8 mouse cellular contexts compared by ENCODE assay signal in genomic region chr4:153417926-153418325, GRCm38 (mm10).
DNase-seq lines count a peak whose midpoint lies in the region; ATAC-seq and TF ChIP-seq lines count a peak whose summit lies in the region.

No protein-coding gene starts in this region.

- 0% methylated on average over 11 of the region's 12 CpGs for WGBS in heart, embryonic 14.5 days
- WGBS in kidney, postnatal 0 days = 4% methylated on average over 11 of the region's 12 CpGs
- WGBS in neural tube, embryonic 11.5 days = 2% methylated on average over 11 of the region's 12 CpGs

- no peak overlapping the region for H3K27ac ChIP-seq in heart, embryonic 14.5 days (replicated peaks in 1 of 2; ENCODE audit: control insufficient read depth in 1 of 2, insufficient read depth in 1 of 2, low read depth in 2 of 2, low read length in 2 of 2)
- peak overlapping the region; percentile 47; the same call in 1 of the 2 replicates for H3K27ac ChIP-seq in kidney, postnatal 0 days
- H3K27ac ChIP-seq in neural tube, embryonic 11.5 days (ENCODE audit: low read depth, low read length) = peak overlapping the region; percentile 14; the same call in 1 of the 2 replicates

- H3K36me3 ChIP-seq in heart, embryonic 14.5 days (ENCODE audit: control insufficient read depth, insufficient read depth, low read length) = no peaks in the 10 kb centered on the region
- H3K36me3 ChIP-seq in kidney, postnatal 0 days (ENCODE audit: insufficient read depth, low read length) = no peaks in the 10 kb centered on the region
- no peaks in the 10 kb centered on the region for H3K36me3 ChIP-seq in neural tube, embryonic 11.5 days (ENCODE audit: control insufficient read depth, insufficient read depth, low read length)

- H3K4me3 ChIP-seq in heart, embryonic 14.5 days (ENCODE audit: control insufficient read depth in 1 of 2, insufficient read depth in 1 of 2, low read depth in 1 of 2, low read length in 2 of 2) = peak overlapping the region; percentile 17 to 25; a peak in 3 of 4 replicates
- H3K4me3 ChIP-seq in kidney, postnatal 0 days (replicated peaks; ENCODE audit: low read depth, low read length) = no peak overlapping the region
- H3K4me3 ChIP-seq in neural tube, embryonic 11.5 days (ENCODE audit: low read depth, low read length) = no peak overlapping the region

- TF ChIP-seq CTCF in kidney, postnatal 0 days (IDR thresholded peaks at IDR 0.05; ENCODE audit: low read depth) = peak; percentile 56

- peak; percentile 57 for DNase-seq in right cerebral cortex, postnatal 14 days
- DNase-seq in right cerebral cortex, adult 18-20 months = no peak
- peak; percentile 72 for DNase-seq in embryo, embryonic 10 days (ENCODE audit: low spot score)
- DNase-seq in kidney, postnatal 0 days (ENCODE audit: low spot score) = peak; percentile 71
- peak; percentile 47 for DNase-seq in neural tube, embryonic 11.5 days (ENCODE audit: low spot score)
- DNase-seq in thymus, adult 18-20 months = no peak
- no peak for DNase-seq in urinary bladder, postnatal 4 days (ENCODE audit: low spot score in 2 of 2)

- peaks cover 6 to 7% of the 10 kb centered on the region in 2 experiments; a peak in 2 of 4 replicates for H3K4me1 ChIP-seq in heart, embryonic 14.5 days (ENCODE audit: control insufficient read depth in 2 of 2, insufficient read depth in 2 of 2, low read length in 2 of 2)
- H3K4me1 ChIP-seq in kidney, postnatal 0 days (replicated peaks; ENCODE audit: insufficient read depth, low read length) = no peaks in the 10 kb centered on the region; the same call in 1 of the 2 replicates
- peaks cover 4% of the 10 kb centered on the region; the same call in 1 of the 2 replicates for H3K4me1 ChIP-seq in neural tube, embryonic 11.5 days (ENCODE audit: control insufficient read depth, insufficient read depth, low read length)

- H3K9me3 ChIP-seq in heart, embryonic 14.5 days (ENCODE audit: control insufficient read depth, low read length) = no peaks in the 10 kb centered on the region
- H3K9me3 ChIP-seq in kidney, postnatal 0 days (replicated peaks; ENCODE audit: low read length) = no peaks in the 10 kb centered on the region
- H3K9me3 ChIP-seq in neural tube, embryonic 11.5 days (ENCODE audit: control insufficient read depth, low read length) = no peaks in the 10 kb centered on the region

- H3K27me3 ChIP-seq in heart, embryonic 14.5 days (ENCODE audit: control insufficient read depth, insufficient read depth, low read length) = peaks cover 22% of the 10 kb centered on the region
- no peaks in the 10 kb centered on the region for H3K27me3 ChIP-seq in kidney, postnatal 0 days (ENCODE audit: insufficient read depth, low read length)
- H3K27me3 ChIP-seq in neural tube, embryonic 11.5 days (ENCODE audit: control insufficient read depth, insufficient read depth, low read length) = no peaks in the 10 kb centered on the region

- peak overlapping the region; percentile 52 for H3K4me2 ChIP-seq in heart, embryonic 14.5 days (ENCODE audit: low read length)
- H3K4me2 ChIP-seq in kidney, postnatal 0 days (ENCODE audit: low read length) = peak overlapping the region; percentile 53; the same call in 1 of the 2 replicates
- H3K4me2 ChIP-seq in neural tube, embryonic 11.5 days (ENCODE audit: low read depth) = peak overlapping the region; percentile 45

- ATAC-seq in heart, embryonic 14.5 days (ENCODE audit: insufficient number of reproducible peaks, insufficient read depth, low FRiP score, low read depth) = 0 out of 2 replicates have a peak, but pooled peaks have one; percentile 1
- peak; percentile 45; the same call in 1 of the 2 replicates for ATAC-seq in kidney, postnatal 0 days (replicated peaks; ENCODE audit: low FRiP score, low read depth)
- ATAC-seq in neural tube, embryonic 11.5 days (ENCODE audit: insufficient read depth, low FRiP score, low TSS enrichment) = 0 out of 2 replicates have a peak, but pooled peaks have one; percentile 9

- no peak overlapping the region; the same call in 1 of the 2 replicates for H3K9ac ChIP-seq in heart, embryonic 14.5 days (ENCODE audit: low read length)
- no peak overlapping the region for H3K9ac ChIP-seq in kidney, postnatal 0 days (ENCODE audit: low read depth, low read length)
- no peak overlapping the region for H3K9ac ChIP-seq in neural tube, embryonic 11.5 days (ENCODE audit: low read length)

Comparison
In these comparisons a context has a peak if more than half of its experiments do, and no peak if none do; other contexts are left out.
1. DNase-seq: peak in right cerebral cortex, postnatal 14 days (single experiment), embryo, embryonic 10 days (single experiment), kidney, postnatal 0 days (single experiment) and neural tube, embryonic 11.5 days (single experiment); none in right cerebral cortex, adult 18-20 months (single experiment), thymus, adult 18-20 months (0 of 2) and urinary bladder, postnatal 4 days (0 of 2).
2. H3K27ac ChIP-seq: peak in kidney, postnatal 0 days (single experiment) and neural tube, embryonic 11.5 days (single experiment); none in heart, embryonic 14.5 days (0 of 2).
3. H3K4me3 ChIP-seq: peak in heart, embryonic 14.5 days (2 of 2); none in kidney, postnatal 0 days (single experiment) and neural tube, embryonic 11.5 days (single experiment).
4. Peak in every context shown above with its lines, with median percentiles within 50 percentile points of each other: ATAC-seq and H3K4me2 ChIP-seq.